Mouse (Mus musculus): ENCODE results near the gene Pikfyve. TPM values are rescaled to one million over a fixed set of nuclear protein-coding genes. Genes with fewer than 3 reads are reported as not detected.

The Pikfyve gene
- polyA plus RNA-seq (2014; fragmentation: Illumina TruSeq; extraction: RNeasy Lipid Tissue Mini Kit (QIAGEN cat#74804); ENCODE audit: low read depth, low replicate concordance), result 8.8 TPM

DNA sequence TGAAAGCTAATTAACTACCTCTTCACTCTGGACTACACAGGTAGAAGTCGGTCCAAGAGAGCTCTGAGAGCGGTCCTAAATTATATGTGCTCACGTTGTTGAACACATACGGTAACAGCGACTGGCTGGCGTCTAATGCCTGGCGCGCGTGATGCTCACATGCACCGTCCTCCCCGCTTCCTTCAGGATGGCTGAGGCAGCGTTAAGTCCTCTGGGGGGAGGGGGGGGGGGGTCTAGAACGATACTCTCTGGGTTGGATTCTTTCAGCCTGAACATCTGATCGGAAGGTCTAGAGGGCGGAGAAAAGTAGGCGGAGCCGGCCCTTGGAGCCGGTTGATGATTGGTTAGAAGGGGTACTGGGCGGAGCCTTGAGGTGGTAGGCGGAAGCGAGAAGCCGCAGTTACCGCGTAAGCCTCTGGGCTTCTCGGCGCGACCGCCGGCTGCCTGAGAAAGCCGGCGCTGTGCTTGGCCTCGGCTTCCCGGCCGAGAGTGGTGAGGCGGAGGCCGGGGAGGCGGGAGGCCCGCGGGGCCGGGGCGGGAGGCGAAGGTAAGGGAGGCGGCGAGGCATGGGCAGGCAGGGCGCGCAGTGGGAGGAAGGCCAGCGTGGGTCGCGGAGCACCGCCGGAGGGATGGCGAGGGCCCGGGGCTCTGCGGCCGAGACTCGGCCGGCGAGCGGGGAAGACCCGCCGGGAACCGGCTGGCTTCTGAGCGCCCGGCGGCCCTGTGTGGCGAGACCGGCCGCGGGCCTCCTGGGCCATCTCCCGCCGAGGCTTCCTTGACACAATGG, at the start of gene Pikfyve, which contains the start of gene Idh1:
Pikfyve (plus strand) TSS at position 397 of the 787 bp plus-strand sequence.
Idh1 (minus strand) TSS at position 214 of the 787 bp plus-strand sequence.

DNA sequence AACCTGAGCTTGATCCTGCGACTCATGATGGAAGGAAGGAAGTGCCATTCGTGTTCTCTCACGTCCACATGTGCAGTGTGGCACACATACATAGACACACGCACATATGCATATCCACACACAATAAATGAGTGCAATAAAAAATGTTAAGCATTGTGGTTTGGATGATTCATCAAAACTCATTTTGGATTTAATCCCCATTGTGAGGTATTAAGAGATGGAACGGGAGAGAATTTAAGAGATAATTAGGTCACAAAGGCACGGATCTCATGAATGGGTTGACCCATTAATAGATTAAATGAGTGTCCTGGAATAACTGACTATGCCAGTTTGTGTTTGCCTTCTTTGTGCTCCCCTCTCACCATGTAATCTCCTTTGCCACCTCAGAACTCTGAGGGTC, 95.3 kb downstream of the Pikfyve start, which contains the start of gene Pth2r:
Pth2r (plus strand) TSS at position 301 of the 400 bp plus-strand sequence.

Other genes starting within 250 kb of the Pikfyve start
- 0.69 TPM for gene Plekhm3, start 229.9 kb upstream of the Pikfyve start, polyA plus RNA-seq (2014; fragmentation: Illumina TruSeq; extraction: RNeasy Lipid Tissue Mini Kit (QIAGEN cat#74804); ENCODE audit: low read depth, low replicate concordance)
- not detected for gene Akr1cl, start 153.9 kb upstream of the Pikfyve start, polyA plus RNA-seq (2014; fragmentation: Illumina TruSeq; extraction: RNeasy Lipid Tissue Mini Kit (QIAGEN cat#74804); ENCODE audit: low read depth, low replicate concordance)
- not detected for gene Cryge, start 135.5 kb upstream of the Pikfyve start, polyA plus RNA-seq (2014; fragmentation: Illumina TruSeq; extraction: RNeasy Lipid Tissue Mini Kit (QIAGEN cat#74804); ENCODE audit: low read depth, low replicate concordance)
- not detected for gene Crygd, start 123.2 kb upstream of the Pikfyve start, polyA plus RNA-seq (2014; fragmentation: Illumina TruSeq; extraction: RNeasy Lipid Tissue Mini Kit (QIAGEN cat#74804); ENCODE audit: low read depth, low replicate concordance)
- gene Crygc, start 113.0 kb upstream of the Pikfyve start, polyA plus RNA-seq (2014; fragmentation: Illumina TruSeq; extraction: RNeasy Lipid Tissue Mini Kit (QIAGEN cat#74804); ENCODE audit: low read depth, low replicate concordance), result not detected
- not detected for gene Crygb, start 104.4 kb upstream of the Pikfyve start, polyA plus RNA-seq (2014; fragmentation: Illumina TruSeq; extraction: RNeasy Lipid Tissue Mini Kit (QIAGEN cat#74804); ENCODE audit: low read depth, low replicate concordance)
- gene Cryga, start 83.3 kb upstream of the Pikfyve start, polyA plus RNA-seq (2014; fragmentation: Illumina TruSeq; extraction: RNeasy Lipid Tissue Mini Kit (QIAGEN cat#74804); ENCODE audit: low read depth, low replicate concordance), result not detected
- not detected for gene Gm28845, start 67.1 kb upstream of the Pikfyve start, polyA plus RNA-seq (2014; fragmentation: Illumina TruSeq; extraction: RNeasy Lipid Tissue Mini Kit (QIAGEN cat#74804); ENCODE audit: low read depth, low replicate concordance)
- not detected for gene D630023F18Rik, start 63.5 kb upstream of the Pikfyve start, polyA plus RNA-seq (2014; fragmentation: Illumina TruSeq; extraction: RNeasy Lipid Tissue Mini Kit (QIAGEN cat#74804); ENCODE audit: low read depth, low replicate concordance)
- gene Idh1, start 183 bp upstream of the Pikfyve start, polyA plus RNA-seq (2014; fragmentation: Illumina TruSeq; extraction: RNeasy Lipid Tissue Mini Kit (QIAGEN cat#74804); ENCODE audit: low read depth, low replicate concordance), result 795 TPM
- gene Pth2r, start 95.4 kb downstream of the Pikfyve start, polyA plus RNA-seq (2014; fragmentation: Illumina TruSeq; extraction: RNeasy Lipid Tissue Mini Kit (QIAGEN cat#74804); ENCODE audit: low read depth, low replicate concordance), result not detected